Mouse (Mus musculus) kidney, adult 8-10 months (tissue): ENCODE data around the gene Plekha5.

ENCODE experiments used
- DNase-seq, 2 experiments: peaks; one replicate each; pipeline ENCODE4 v3.0.0; 2022

Plekha5 gene

DNA sequence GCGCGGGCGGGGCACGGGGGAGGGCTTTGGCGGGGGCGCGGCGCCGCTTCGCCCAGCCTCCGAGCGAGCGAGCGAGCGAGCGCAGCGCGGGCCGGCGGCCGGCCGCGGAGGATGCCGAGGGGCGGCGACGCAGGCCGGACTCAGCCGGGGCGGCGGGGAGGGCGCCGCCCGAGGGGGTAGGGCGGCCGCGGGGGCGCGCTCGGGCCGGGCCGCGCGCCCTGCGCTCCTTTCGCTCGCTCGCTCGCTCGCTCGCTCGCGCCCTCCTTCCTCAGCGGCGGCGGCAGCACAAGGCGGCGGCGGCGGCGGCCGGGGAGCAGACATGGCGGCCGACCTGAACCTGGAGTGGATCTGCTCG lies at the start of gene Plekha5:
Gene Plekha5, plus strand, starts transcription at position 209 of the 355 bp plus-strand sequence.
- DNase-seq: peak; percentile 33 to 51

DNA sequence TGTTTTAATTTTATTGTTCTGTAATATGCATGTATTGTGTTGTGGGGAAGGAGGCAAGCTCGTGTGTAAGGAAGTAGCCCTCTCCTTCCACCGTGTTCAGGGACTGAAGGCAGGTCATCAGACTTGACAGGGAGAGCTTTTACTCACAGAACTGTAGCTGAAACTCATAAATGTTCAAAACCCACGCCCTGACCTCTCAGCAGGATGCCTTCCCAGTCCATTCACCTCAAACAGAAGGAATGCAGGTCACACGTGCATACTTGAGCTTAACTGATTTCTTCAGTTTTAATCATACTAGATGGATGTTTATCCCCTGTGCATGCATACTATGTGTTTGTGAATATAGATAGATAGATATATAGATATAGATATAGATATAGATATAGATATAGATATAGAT lies 48.2 kb upstream of the Plekha5 start:
- no peak for DNase-seq

DNA sequence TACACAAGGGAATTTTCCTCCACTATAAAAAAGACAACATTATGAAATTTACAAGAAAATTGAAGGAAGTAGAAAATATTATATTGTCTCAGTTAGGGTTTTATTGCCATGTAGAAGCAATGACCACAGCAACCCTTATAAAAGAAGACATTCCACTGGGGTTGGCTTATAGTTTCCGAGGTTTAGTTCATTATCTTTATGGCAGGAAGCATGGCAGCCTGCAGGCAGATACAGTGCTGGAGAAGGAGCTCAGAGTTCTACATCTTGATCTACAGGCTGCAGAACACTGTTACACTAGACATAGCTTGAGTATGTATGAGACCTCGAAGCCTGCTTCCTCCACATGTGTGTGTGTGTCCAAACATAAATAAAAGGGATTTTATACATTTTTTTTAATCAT lies 43.3 kb upstream of the Plekha5 start:
- DNase-seq: no peak

DNA sequence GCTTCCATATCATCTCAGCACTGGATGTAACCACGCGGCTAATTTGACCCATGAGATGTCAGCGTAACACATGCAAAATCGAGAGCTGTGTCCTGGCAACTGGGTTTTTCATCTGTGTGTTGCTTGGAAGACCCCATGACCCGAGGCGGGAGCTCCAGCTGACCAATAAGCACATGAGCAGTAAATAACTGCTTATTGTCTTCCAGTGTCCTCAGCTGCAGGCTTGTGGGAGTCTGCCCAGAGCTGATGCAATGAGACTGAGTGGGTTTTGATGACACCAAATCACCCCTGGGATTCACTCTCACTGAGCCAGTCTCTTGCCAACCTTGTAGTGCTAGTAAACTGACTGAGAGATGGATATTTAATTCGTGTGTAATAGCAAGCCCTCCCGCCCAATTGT lies 42.7 kb upstream of the Plekha5 start:
- no peak for DNase-seq

DNA sequence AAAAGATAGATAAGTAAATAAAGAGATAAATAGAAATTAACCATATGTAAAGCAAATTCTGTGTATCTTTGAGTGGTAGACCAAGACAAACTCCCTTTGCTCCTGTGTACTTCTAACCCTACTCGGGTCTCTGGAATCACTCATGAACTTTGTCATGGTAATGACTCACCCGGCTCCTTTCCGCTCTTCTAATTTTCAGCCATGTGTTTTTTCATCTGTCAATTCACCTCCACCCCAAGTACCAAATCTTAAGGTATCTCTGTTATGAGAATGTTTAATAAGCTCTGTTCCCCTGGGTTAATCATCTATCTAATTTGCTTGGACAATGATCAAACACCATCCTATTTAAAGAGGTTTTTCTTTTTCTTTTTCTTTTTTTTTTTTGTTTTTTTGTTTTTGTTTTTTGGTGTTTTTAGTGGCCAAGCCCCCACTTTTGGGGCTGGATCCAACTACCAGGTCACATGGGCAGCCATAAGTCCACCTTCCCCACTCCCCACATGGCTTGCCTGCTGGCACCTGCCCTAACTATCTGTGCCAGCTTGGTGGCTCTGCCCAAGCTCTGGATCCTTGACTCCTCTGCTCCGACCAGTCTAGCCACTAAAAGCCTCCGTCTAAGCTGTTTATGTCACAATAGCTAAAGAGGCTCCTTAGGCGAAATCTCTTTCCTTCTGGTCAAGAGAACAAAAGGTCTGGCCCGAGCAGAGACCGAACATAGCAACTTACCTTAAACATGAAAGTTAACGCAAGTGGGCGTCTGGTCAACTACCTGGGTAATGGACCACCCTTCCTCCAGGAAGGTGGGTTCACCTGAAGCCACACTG lies 40.1 kb upstream of the Plekha5 start:
- DNase-seq: peak; percentile 54 to 61

DNA sequence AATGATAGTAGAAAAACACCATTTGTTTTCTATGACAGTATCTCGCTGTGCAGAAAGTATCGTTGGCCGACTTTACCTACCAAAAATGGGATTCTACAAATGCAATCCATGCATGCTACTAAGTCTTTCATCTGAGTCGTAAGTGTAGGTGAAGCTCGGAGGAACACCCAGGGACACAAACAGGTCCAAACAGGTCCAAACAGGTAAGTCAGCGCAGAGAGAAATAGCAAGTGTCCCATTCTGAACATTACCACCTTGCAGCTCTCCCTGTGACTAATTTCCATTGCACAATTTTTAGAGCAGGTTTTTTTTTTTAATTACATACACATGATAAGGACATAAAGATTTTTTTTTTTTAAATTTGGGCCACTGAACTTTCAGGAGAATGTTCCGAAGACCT lies 27.2 kb upstream of the Plekha5 start:
- DNase-seq: no peak

DNA sequence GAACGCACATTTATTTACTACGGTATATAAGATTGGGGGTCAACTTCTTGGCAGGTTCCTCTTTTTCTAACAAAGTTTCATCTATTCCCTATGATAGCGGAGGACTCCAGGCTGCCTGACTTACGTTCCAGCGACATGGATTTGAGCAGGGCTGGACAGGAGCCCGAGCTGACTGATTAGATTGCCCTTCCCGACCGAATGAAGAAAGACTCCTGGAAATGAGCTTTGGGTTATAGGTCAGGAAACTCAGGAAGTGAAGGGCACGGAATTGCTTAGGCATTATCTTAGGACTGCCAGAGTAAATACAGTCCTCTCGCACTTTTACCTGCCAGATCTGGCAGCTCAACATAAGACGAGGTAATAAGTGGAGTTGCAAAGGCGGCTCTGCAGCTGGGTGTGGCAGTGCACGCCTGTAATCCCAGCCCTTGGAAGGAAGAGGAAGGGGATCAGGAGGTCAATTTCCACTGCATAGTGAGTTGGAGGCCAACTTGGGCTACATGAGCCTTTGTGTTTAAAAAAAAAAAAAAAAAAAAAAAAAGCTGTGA lies 21.0 kb upstream of the Plekha5 start:
- no peak for DNase-seq

DNA sequence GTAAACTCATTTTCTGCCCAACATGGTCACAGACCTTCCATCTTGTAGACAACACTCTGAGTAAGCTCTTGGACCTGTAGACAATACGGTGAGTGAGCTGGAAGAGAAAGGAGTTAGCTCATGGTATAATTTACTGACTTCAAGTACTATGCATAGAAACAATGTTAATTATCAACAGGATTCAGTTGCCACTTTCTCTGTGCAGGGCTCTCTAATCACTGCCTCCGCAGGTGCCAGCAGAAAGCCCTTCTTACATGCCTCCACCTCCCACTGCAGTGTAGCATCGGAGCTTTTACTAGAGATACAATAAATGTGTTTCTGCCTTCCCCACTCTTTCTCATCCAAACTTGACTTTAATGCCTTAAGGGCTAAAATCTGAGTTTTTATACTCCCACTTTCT lies 11.9 kb upstream of the Plekha5 start:
- no peak for DNase-seq

DNA sequence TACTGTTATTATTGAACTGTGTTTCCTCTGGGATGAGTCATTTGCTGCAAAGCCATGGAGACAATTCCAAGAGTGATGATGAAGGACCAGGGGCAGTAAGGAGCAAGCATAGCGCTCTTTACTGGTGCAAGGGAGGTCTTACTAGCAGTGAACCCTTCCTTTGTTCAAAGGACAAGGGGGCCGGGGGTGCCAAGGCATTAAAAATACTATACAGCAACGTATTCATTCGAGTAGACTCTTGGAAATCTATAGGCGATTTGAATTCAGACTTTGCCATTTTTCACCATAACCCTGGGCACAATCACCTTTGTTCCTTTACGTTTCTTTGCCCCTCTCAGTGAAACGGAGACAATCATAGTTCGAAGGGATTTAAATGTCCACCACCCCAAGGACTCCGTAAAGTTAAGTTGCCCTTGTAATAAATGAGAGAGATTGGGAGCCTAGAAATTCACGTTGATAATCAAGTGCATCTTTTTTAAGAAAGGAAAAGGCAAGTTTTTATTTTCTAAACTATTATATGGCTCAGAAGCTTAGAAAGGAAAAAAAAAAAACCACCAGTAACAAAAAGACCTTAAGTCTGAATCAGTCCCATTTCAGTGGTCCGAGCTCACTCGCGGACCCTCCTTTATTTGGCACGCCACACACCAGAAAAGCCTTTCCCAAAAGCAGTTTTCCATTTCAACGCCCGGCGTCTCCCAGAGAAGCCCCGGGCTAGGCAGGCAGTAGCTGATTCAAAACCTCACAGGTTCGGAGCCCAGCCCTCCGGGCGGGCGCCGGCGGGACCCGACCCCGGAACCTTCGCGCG lies 611 bp upstream of the Plekha5 start:
- no peak for DNase-seq

DNA sequence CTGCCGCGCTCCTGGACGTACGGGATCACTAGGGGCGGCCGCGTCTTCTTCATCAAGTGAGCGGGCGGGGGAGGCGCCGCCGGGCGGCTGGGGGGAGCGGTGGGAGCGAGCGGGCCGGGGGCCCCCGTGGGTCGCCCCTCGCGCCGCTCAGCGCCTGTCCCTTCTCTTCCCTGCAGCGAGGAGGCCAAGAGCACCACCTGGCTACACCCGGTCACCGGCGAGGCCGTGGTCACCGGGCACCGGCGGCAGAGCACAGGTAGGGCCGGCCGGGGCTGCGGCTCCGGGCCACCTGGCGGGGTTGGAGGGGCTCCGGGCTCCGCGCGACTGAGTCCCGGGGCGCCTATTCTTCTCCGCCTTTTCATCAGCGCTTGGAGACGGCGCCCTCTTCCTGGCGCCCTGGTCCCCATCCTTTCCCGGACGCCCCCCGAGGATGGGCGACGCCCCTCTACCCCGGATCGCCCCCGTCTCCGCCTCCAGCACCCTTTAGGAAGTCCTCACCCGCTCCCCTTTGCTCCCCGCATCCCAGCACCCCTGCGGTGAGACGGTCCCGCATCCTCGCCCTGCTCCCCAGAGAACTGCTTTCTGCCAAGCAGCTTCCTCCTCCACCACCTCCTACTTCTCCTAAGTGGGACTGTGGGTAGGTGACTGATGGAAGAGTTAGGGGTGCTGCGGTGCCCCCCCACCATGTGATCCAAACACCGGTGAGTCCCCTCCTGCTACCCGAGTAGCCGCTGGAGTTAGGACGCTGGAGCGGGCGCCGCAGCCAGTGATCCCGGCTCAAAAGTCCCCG lies 542 bp downstream of the Plekha5 start:
- peak; percentile 28 to 30 for DNase-seq

DNA sequence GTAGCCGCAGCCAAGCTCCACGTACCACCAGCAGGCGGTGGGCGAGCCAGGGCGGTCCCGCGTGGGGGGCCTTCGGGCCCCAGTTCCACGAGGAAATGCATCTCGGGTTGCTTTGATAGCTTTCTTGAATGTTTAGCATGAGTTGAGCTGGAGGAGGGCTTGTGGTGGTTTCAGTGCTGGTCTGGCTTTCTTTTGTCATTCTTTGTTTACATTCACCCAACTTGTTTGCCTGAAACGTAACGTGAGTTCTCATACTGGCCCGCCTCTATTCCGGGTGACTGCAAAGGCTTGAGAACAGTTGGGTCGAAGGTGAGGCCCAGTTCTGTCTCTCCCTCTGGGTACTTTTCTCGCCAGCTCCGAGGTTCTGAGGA lies 1.1 kb downstream of the Plekha5 start:
- DNase-seq: peak; percentile 17 to 41

DNA sequence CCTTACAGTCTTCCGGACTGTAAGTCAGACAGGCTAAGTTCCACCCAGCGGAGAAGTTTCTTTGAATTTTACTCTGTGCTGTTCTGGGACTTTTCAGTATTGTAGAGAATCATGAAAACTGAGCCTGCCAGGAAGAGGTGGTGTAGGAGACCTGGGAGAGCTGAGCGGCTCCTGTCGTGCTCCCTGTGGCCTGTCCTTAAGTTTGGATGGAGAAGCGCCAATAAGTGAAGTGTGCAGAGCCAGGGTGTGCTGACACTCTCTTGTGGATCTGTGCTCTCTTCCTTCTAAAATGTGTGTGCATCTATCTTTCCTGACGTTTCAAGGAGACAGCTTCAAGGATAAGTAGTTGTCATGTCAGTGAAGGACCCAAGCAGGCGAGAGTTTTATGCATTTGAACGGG lies 5.4 kb downstream of the Plekha5 start:
- DNase-seq: no peak

DNA sequence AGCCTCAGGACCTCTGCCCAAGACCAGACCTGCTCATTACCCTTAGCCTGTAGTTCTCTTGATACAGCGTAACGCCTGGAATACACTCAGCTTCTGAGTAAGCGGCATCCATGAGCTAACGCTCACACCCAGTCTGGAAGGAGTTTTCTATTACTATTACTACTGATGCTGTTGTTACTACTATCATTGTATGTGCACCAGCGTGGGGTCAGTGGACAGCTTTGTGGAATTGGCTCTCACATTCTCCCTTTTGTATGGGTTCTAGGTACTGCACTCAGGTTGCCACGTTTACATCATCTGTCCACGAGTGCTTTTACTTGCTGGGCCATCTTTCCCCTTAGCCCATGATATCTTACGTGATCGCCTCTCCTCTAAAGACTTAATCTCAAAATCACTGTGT lies 8.5 kb downstream of the Plekha5 start:
- no peak for DNase-seq

DNA sequence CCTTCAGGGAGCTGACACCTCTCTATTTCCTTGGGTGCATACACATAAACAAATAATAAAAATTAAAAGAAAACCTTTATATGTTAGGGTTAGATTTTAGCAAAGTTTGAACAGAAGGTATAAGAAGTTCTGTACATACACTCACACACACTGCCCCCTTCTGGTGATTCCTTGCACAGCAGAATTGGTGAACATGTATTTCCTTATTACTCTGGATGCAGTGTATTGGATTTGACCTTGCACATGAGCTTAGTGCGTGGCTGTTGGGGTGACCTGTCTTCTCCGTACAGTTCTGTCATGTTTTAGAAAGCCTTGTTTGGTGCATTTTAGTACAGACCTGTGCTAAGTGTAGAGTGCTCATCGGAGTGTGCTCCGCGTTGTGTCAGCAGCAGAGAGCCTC lies 19.5 kb downstream of the Plekha5 start:
- DNase-seq: peak; percentile 33 to 58

DNA sequence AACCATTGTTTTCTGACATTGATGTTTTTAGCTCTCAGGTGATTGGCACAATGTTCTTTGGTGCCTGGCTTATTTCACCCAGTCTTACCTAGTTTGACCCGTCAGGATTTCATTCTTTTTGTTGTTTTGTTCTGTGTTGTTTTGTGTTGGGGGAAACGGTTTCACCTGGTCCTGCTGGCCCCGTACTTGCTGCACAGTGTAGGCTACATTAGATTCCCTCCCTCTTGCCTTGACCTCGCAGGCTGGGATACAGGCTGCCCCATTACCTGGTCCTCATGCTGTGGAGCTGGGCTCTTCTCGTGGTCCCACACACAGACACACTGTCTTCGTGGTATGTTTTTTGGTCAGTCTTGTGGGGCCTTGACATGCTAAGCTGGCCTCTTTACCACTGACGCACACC lies 20.3 kb downstream of the Plekha5 start:
- DNase-seq: no peak

DNA sequence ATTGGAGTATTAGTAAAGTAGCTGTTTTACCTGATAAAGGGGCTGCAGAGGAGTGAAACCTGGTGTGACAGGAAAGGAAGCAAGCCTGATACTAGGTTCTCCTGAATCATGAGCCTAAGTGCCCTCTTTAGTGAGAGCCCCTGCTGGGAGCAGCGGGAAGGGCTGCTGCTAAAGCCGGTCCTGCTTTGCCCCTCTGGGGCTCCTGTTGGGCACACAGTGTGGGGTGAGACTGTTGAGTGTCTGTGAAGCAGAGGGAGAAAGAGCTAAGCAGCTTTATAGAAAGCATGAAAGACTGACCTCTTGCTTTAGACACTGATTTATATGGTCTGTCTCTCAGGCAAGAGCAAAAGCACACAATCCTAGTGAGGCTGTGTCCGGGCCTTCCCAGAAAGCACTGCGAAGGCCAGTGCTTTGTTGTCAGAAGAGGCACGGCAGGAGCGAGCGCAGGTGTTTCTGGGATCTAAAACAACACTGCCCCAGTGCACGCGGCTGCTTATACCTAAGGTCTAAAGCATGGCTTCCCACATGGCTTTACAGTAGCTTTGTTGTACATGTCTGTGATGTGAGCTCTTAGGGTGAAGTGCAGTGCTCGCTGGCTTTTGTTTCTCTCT lies 21.1 kb downstream of the Plekha5 start:
- no peak for DNase-seq

DNA sequence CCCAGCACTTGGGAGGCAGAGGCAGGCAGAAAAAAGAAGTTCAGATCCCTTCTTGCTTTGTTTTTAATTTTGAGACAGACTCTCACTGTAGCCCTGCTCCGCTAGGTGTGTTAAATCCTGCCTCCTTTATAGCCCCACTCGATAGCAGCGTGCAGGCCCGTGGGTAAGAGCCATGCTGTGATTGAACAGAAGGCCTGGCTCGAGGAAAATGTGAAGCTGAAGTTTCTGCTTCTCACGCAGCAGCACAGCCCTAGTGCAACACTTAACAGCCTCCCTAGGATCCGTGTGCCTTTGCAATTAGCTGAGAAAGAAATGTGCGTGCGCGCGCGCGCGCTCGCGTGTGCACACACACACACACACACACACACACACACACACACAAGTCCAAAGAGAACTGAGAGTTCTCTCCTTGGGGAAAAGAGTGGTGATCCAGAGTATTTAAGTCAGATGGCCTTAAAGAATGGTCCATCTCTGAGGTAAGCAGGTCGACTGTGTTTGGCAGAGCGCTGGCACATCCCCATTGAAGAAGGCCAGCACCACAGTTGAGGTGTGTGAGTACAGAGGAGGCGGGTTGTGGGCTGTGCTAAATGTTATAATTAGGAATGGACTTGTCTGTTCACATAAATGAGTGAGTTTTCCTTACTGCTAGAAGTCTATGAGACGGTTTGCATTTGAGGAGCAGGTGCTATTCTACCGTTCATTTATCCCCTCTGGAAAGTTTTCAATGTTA lies 24.3 kb downstream of the Plekha5 start:
- DNase-seq: no peak

DNA sequence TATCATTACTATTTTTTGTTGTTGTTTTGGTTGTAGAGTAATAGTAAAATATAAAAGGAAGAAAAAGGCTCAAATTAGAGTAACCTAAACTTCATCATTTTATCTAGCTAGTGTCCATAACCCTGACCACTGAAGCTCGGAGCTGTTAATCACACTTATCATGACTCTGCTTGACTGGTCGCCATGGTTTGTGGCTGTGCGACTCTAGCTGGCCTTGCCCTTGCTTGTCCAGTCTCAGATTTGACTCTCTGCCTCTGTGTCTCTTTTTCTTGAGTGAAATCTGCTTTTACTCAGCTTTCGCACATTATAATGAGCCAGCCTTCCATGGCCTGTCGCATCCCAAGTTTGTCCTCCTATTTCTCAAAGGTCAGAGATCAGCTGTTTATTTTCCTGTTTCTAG lies 26.8 kb downstream of the Plekha5 start:
- DNase-seq: no peak

DNA sequence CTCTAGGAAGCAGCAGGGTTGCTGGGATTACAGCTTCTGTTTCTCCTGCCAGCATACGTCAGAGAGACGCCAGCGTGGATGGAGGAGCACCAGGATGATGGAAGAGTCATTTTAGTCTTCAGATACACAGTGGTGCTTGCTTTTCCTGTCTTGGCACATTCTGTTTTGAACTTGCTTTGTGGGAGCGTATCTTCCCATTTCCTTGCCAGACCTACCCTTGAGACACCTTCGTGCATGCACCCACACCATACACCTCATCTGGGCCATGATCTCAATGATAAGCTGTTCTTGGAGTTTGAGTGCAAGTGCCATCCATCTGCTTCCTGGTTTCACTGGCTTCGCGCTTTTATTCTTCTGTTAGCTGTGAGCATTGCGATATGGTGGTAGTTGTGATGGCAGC lies 28.9 kb downstream of the Plekha5 start:
- DNase-seq: no peak

DNA sequence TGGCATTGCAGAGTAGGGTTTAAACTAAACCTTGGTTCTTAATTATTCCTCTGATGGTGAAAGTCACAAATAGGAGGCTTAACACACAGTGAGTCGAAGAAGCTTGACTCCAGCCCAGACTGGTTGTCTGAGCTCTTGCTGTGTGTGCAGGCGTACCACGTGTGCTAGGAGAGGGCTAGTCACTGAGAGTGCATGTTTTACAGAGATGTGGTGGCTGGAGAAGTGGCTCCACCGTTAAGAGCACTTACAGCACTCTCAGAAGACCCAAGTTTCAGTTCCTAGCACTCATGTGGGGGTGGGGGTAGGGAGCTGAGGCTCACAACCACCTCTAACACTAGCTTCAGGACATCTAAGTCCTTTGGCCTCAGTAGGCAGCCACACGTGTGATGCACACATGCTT lies 29.6 kb downstream of the Plekha5 start:
- DNase-seq: no peak

DNA sequence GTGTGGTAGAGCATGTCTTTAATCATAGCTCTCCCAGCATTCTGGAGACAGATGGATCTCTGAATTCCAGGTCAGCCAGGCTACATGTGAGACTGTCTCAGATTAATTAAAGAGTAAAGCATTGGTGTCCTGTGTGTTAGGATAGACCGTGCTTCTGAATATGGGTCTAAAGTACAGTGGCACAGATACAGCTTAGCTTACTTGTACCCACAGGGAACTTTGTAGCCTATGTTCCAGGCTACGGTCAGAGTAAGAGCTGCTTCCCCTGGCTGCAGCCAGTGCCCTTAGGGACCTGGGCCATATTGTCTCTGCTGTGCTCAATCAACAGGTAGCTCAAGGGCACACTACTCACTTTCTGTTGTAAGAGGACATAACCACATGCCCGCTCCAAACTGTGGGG lies 30.5 kb downstream of the Plekha5 start:
- peak in 1 of 2 experiments; percentile 8 for DNase-seq

DNA sequence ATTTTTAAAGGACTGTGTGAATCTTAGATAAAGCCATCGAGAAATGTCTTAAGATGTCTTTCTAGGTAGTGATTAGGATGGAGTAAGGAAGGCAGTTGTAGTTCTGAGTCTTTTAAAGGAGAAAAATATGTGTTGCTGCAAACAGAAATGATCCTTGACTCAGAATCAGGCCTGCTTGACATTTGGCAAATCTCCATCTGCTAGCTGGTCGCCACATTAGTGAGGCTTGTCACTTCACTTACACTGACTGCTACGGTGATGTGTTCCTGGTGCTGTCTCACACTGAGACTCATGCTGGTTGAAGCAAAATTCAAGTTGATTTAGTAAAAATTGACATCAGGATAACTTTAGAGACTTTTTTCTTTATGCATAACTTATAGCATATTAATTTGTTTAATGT lies 32.0 kb downstream of the Plekha5 start:
- no peak for DNase-seq
